Mouse (Mus musculus) lung, postnatal 0 days (tissue): ENCODE measurements at regions not wholly inside any gene's neighbourhood (a gene's known extent, or its start where the extent isn't known, plus 50 kb on each side); places are given as distances from the start of the nearest gene placed in this dataset.

Experiments
- CTCF ChIP-seq: IDR thresholded peaks from 2 replicates; pipeline ENCODE4 v1.5.1; 2016; ENCODE audit warnings: antibody characterized with exemption, mild to moderate bottlenecking
- EP300 ChIP-seq: IDR thresholded peaks from 2 replicates; pipeline ENCODE4 v1.6.1; 2016; ENCODE audit warnings: antibody characterized with exemption, mild to moderate bottlenecking, control low read depth

GRCm38 (mm10) chr8:44377731-44378130, 557.5 kb upstream of the Fat1 start:
- no peak for TF ChIP-seq CTCF
- TF ChIP-seq EP300, result no peak
